Mouse (Mus musculus) hindbrain, embryonic 13.5 days (tissue): Measurements from ENCODE around the gene Hist1h4c. TPM values are rescaled to one million over a fixed set of nuclear protein-coding genes. Genes with fewer than 3 reads are reported as not detected.
"Not testable (repeated sequence)": the region's sequence is repeated elsewhere in the genome, so short reads cannot be mapped to it uniquely, and the experiment has no call there.

Experiments
- ATAC-seq: fragments of 200-750 bp; cut with Nextera tagmentation; 2 replicates; pipeline ENCODE4 v1.8.0; 2017; ENCODE audit warnings: moderate TSS enrichment; ENCODE audit not compliant: low FRiP score
- H3K27ac ChIP-seq: fragments of 300-500 bp; sonication (generic); 2 replicates; pipeline ENCODE4 v1.5.1; 2015; ENCODE audit warnings: inconsistent platforms, mild to moderate bottlenecking, moderate library complexity
- H3K27me3 ChIP-seq: fragments of 300-500 bp; sonication (generic); 2 replicates; pipeline ENCODE4 v1.6.1; 2015; ENCODE audit warnings: mild to moderate bottlenecking, inconsistent platforms
- H3K36me3 ChIP-seq: fragments of 300-500 bp; sonication (generic); 2 replicates; pipeline ENCODE4 v1.6.1; 2015; ENCODE audit warnings: mild to moderate bottlenecking, inconsistent platforms
- H3K4me1 ChIP-seq: fragments of 300-500 bp; sonication (generic); replicated peaks from 2 replicates; pipeline ENCODE4 v1.6.1; 2015; ENCODE audit warnings: inconsistent platforms
- H3K4me2 ChIP-seq: fragments of 300-500 bp; sonication (generic); 2 replicates; pipeline ENCODE4 v1.6.1; 2015; ENCODE audit warnings: inconsistent platforms, mild to moderate bottlenecking, moderate library complexity
- H3K4me3 ChIP-seq: fragments of 300-500 bp; sonication (generic); 2 replicates; pipeline ENCODE4 v1.5.1; 2015; ENCODE audit warnings: mild to moderate bottlenecking, inconsistent platforms
- H3K9ac ChIP-seq: fragments of 300-500 bp; sonication (generic); 2 replicates; pipeline ENCODE4 v1.6.1; 2015; ENCODE audit warnings: mild to moderate bottlenecking, inconsistent platforms
- H3K9me3 ChIP-seq: fragments of 300-500 bp; sonication (generic); 2 replicates; pipeline ENCODE4 v1.6.1; 2016; ENCODE audit warnings: inconsistent platforms
- WGBS: fragments of 180-500 bp; shearing (Covaris S2); methylation state at CpG from one replicate; pipeline ENCODE4 v1.1.7; 2015; 5-methylcytosine and 5-hydroxymethylcytosine counted together
- polyA plus RNA-seq: library from polyadenylated mRNA; unstranded; fragments of >200 nt; fragmentation: Nextera tagmentation; extraction: Ambion mirVana; gene quantifications from 2 replicates; pipeline ENCODE4 v1.2.1, GENCODE M21; 2015

Gene Hist1h4c
- polyA plus RNA-seq, 1 experiment from 2014 or later: 3.9 TPM

DNA sequence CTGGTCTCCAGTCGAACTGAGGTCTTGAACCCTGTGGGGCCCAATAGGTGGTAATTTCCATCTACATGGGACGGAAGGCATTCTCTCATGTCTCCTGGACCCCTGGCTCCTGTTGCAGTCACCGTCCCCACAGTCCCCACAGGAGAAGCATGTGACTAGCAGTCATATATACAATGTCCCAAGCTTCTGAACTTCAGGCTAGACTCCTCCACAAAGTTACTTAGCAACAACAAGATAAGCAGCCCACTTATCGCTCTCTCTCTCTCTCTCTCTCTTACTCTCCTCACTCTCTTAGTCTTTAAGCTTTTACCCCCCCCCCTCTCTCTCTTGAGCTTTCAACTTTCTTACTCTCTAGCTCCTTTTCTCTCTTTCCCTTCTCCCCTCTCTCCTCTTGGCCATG lies 26.0 kb upstream of the Hist1h4c start:
- no peaks in the 10 kb centered on the region for H3K27me3 ChIP-seq
- H3K27ac ChIP-seq: no peak overlapping the region
- no peak overlapping the region for H3K4me3 ChIP-seq
- 84% methylated on average over 4 of the region's 4 CpGs for WGBS
- H3K4me2 ChIP-seq: no peak overlapping the region
- H3K4me1 ChIP-seq: no peaks in the 10 kb centered on the region
- no peaks in the 10 kb centered on the region for H3K9me3 ChIP-seq
- no peaks in the 10 kb centered on the region for H3K36me3 ChIP-seq
- H3K9ac ChIP-seq: no peak overlapping the region
- no peak for ATAC-seq

DNA sequence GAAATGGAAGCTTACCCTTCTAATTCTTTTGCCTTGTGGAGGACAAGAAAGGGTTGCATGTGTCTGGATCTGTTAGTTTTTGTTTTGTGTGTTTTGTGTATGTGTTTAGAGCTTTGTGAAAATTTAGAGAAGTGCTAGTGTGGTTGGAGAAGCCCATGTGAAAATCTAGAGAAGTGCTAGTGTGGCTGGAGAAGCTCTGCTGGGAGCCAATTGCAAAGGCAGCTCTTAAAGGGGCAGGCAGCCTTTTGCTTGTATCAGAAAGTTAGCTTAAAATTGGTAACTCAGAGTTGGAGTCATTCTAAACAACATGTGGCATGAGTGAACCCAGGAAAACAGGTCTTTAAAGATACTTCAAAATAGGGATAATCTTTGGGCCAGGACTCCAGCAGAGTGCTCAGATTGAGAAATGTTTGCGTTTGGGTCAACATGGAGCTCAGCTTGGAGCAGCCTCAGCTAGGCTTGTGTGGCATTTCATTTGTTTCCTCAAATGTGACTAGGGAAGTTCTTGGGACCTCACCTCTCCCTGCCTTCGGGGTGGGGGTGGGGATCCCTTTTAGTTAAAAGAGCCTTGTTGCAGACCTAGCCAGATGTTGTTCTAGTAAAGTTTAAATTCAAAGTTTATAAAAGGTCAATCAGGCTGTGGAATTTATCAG lies 19.5 kb upstream of the Hist1h4c start:
- H3K27ac ChIP-seq, H3K9ac ChIP-seq, H3K4me3 ChIP-seq, H3K9me3 ChIP-seq, H3K4me1 ChIP-seq, H3K36me3 ChIP-seq, ATAC-seq, H3K27me3 ChIP-seq, H3K4me2 ChIP-seq: not testable (repeated sequence)
- WGBS: 17% methylated on average over 2 of the region's 2 CpGs

DNA sequence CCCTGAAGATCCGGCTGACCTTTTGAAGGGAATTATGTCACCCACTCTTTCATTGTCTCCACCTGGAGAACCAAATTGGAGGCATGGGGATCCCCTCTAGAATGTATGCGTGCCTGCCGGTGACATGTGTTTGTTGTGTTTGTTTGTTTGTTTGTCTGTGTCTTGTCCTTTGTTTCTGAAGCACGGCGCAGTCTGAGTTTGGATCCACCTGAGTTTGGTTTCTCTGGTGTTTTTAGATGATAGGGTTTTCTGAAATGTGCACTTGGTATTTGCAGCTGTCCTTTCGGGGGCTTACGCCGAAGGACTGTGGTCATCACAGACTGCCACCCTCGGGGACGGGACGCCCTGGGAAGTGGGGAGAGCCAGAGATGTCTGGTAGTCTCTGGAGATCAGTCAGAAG lies 18.9 kb upstream of the Hist1h4c start:
- ATAC-seq: no peak
- Histone ChIP-seq H3K4me3 (no peak overlapping the region), H3K9me3 (no peaks in the 10 kb centered on the region), H3K4me1 (no peaks in the 10 kb centered on the region), H3K36me3 (no peaks in the 10 kb centered on the region), H3K27me3 (no peaks in the 10 kb centered on the region), H3K27ac (no peak overlapping the region), H3K4me2 (no peak overlapping the region), H3K9ac (no peak overlapping the region)
- WGBS: 54% methylated on average over 11 of the region's 11 CpGs

DNA sequence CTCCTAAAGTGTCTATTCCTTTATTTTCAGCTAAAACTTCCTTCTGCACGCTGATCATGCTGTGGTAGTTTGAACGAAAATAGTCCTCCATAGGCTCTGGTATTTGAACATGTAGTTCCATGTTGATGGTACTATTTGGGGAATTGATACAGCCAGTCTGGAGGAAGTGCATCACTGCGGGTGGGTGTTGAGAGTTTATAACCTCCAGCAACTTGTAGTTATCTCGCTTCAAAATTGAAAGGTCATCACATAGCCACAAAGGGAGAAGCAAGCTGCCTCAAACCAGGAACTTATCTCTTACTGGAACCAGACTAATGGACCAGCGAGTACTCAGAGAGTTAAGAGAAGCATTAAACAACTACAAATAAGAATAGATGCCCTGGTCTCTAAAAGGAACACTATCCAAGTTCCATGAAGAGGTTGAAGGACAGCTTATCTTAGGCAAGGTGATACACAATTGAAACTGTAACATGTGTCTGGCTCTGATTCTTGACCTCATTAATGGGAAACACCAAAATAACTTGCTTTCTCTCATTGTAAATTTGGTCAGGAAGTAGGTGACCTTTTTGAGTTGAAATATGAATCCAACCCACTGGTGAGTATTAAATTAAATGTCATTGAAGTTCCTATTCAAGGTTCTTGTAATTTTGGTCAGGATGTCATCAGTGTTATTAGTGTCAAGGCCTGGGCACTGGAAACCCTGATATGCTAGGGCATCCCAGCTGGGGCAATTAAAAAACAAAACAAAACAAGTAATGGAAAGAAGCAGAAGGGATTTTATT lies 18.2 kb upstream of the Hist1h4c start:
- Histone ChIP-seq H3K9ac (no peak overlapping the region), H3K4me3 (no peak overlapping the region), H3K9me3 (no peaks in the 10 kb centered on the region), H3K27ac (no peak overlapping the region), H3K4me1 (no peaks in the 10 kb centered on the region), H3K4me2 (no peak overlapping the region), H3K27me3 (peaks cover 2% of the 10 kb centered on the region; the same call in 1 of the 2 replicates), H3K36me3 (no peaks in the 10 kb centered on the region)
- 92% methylated on average over 5 of the region's 5 CpGs for WGBS
- no peak for ATAC-seq

DNA sequence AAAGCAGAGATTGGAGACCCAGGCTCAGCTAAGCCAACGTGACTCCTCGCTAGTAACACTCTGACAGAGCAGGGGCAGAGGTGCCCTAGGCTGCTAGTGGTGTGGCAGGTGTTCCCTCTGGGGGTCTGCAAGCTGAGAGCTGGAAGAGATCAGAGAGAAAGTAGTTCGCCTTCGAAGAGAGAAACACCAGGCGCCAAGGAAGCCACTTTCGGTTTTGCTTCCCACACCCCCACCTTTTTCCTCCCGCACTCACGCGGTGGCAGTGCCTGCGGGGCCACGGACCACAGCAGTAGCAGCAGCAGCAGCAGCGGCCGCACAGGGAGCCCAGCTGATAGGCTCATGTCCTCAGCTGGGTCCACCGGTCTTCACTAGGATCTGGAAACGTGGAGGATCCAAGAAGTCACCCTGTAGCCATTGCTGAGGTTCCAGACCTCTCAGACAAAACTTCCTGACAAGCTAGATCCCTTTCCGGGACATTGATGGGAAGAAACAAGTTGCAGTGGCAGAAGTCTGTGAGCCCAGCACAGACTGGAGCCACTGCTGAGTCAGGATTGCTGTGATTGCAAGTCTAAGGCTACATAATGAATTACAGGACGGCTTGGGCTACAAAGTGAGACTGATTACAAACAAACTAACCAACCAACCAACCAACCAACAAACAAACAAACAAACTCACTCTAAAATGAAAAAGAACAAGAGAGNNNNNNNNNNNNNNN lies 12.3 kb upstream of the Hist1h4c start, which contains the start of gene Hfe:
Gene Hfe (minus strand): TSS at position 481 of the 716 bp plus-strand sequence.
- H3K27me3 ChIP-seq: peaks cover 10% of the 10 kb centered on the region; the same call in 1 of the 2 replicates
- no peak within 1 kb of the TSS for H3K27ac ChIP-seq
- H3K9me3 ChIP-seq: no peaks in the 10 kb centered on the region
- ATAC-seq: no peak
- peak within 1 kb of the TSS; percentile 59 for H3K4me2 ChIP-seq
- H3K9ac ChIP-seq: peak within 1 kb of the TSS; percentile 62; the same call in 1 of the 2 replicates
- H3K4me3 ChIP-seq: peak within 1 kb of the TSS; percentile 38
- WGBS: 5% methylated on average over 17 of the region's 17 CpGs
- peaks cover 14% of the 10 kb centered on the region for H3K4me1 ChIP-seq
- no peaks in the 10 kb centered on the region for H3K36me3 ChIP-seq

DNA sequence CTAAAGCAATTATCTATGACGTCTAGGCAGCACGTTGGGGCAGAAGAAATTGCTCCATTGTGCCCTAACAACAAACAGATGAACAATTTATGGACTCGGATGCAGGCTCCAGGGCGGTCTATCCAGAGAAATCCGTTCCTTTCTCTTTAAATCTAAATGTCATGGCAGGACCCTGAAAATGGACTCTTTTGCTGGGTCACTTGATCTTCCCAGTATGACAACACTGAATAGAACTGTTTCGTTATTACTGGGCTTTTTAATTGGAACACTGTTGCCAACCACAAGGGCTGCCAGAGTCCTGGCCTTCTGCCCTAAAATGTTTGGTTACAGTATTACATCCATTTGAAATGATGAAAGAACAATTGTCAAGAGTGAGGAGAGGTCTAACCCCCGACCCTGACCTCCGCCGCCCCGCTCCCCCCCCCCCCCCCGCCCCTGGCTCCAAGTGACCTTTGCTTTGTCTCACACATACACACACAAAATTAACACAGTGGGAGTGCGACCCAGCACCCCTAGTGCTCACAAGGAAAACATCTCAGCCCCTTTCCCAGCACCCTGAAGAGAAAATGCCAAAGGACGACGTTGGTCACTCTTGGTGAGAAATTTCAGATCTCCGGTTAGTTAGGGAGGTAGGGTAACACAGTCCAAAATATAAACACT lies 11.6 kb upstream of the Hist1h4c start:
- no peak overlapping the region for H3K27ac ChIP-seq
- ATAC-seq: no peak

DNA sequence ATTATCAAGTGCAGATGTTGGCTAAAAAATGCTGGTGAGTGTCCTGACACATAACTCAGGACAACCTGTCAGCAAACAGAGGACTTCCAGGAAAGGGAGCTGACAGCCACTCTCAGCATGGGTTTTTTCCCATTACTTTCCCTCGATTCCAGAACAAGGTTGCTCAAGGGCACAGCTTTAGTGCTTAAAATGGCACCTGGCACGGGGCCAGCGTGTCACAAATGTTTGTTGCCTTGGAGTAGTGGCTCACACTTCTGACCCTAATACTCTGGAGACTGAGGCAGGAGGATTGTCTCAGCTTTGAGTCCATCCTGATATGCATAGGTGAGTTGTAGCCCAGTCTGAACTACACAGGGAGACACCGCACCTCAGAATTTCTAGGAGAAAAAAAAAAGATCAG lies 10.4 kb upstream of the Hist1h4c start:
- Histone ChIP-seq H3K4me1 (peaks cover 14% of the 10 kb centered on the region), H3K4me2 (no peak overlapping the region), H3K27me3 (peaks cover 10% of the 10 kb centered on the region; the same call in 1 of the 2 replicates), H3K4me3 (no peak overlapping the region), H3K9ac (no peak overlapping the region), H3K27ac (no peak overlapping the region), H3K36me3 (no peaks in the 10 kb centered on the region), H3K9me3 (no peaks in the 10 kb centered on the region)
- ATAC-seq: no peak
- 83% methylated on average over 4 of the region's 4 CpGs for WGBS

More for the DNA sequence above, 11.6 kb upstream of the Hist1h4c start:
- Histone ChIP-seq H3K36me3 (no peaks in the 10 kb centered on the region), H3K27me3 (peaks cover 10% of the 10 kb centered on the region; the same call in 1 of the 2 replicates), H3K4me3 (peak overlapping the region; percentile 38), H3K9ac (peak overlapping the region; percentile 62; the same call in 1 of the 2 replicates), H3K4me2 (peak overlapping the region; percentile 59), H3K9me3 (no peaks in the 10 kb centered on the region), H3K4me1 (peaks cover 14% of the 10 kb centered on the region)
- 9% methylated on average over 14 of the region's 15 CpGs for WGBS

DNA sequence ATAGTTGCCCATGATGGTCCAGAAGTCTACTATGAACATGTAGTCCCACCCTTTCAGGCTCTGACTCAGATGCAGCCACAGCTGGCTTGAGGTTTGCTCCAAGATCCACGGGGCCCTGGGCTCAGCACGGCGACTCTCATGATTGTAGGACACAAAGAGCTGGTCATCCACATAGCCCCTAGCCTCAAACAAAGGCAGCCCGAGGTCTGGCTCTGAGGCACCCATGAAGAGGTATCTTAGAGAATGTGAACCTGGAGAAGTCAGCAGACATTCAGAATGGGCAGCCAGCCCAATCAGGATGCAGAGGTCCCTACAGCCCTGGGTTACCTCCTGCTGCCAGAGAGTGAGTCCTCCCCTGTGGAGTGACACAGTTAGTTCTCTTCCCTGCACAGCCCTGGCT lies 9.8 kb upstream of the Hist1h4c start:
- no peak for ATAC-seq
- Histone ChIP-seq H3K9me3 (no peaks in the 10 kb centered on the region), H3K4me2 (no peak overlapping the region), H3K4me1 (peaks cover 14% of the 10 kb centered on the region), H3K4me3 (no peak overlapping the region), H3K9ac (no peak overlapping the region), H3K36me3 (no peaks in the 10 kb centered on the region), H3K27me3 (peaks cover 10% of the 10 kb centered on the region; the same call in 1 of the 2 replicates), H3K27ac (no peak overlapping the region)
- 89% methylated on average over 4 of the region's 4 CpGs for WGBS

DNA sequence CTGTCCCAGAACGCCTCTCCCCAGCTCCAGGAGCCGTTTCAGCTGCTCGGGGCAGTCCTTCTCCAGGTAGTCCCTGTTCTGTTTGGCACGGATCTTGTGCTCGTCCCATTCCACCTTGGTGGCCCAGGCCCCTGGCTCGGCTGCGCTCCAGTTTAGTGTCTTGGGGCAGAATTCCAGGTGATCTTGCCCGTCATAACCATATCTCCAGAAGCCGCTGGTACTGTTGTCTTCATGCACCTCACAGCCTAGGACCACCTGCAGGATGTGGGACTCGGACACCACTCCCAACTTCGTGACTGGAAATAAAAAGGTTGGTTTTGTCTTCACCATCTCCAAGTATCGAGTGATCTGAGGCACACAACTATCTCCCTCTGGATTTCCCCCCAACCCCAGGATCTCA lies 8.5 kb upstream of the Hist1h4c start:
- H3K9me3 ChIP-seq: no peaks in the 10 kb centered on the region
- peaks cover 10% of the 10 kb centered on the region; the same call in 1 of the 2 replicates for H3K27me3 ChIP-seq
- no peak overlapping the region for H3K9ac ChIP-seq
- H3K4me2 ChIP-seq: no peak overlapping the region
- no peak overlapping the region for H3K4me3 ChIP-seq
- no peak for ATAC-seq
- H3K36me3 ChIP-seq: no peaks in the 10 kb centered on the region
- H3K27ac ChIP-seq: no peak overlapping the region
- 96% methylated on average over 12 of the region's 12 CpGs for WGBS
- peaks cover 14% of the 10 kb centered on the region for H3K4me1 ChIP-seq

DNA sequence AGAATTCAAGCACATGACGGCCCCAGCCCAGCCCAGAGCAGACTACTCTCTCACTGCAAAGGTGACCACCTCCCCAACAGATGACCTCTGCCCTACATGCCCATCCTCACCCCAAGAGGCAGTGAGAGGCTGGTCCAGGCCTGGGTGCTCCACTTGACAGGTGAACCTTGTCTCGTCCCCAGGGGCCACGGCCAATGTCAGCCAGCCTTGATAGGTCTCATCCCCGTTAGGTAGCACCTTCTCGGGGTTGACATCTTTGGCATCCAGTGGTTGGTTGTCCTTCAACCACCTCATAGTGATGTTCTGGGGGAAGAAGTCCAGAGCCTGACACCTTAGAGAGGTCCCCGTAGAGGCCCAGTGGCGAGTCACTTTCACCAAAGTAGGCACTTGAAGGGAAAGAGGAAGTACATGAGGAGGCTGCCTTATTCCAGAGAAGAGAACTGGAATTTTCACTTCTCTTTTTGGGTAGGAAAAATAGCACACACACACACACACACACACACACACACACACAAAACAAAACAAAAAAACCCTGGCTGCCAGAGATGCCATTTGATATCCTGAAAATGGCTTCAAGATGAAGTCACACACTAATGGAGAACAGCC lies 7.6 kb upstream of the Hist1h4c start:
- Histone ChIP-seq H3K9me3 (no peaks in the 10 kb centered on the region), H3K4me2 (no peak overlapping the region), H3K4me1 (peaks cover 14% of the 10 kb centered on the region), H3K27ac (no peak overlapping the region), H3K9ac (no peak overlapping the region), H3K4me3 (no peak overlapping the region), H3K27me3 (0 out of 2 replicates have a peak, but pooled peaks cover 5% of the 10 kb centered on the region), H3K36me3 (no peaks in the 10 kb centered on the region)
- ATAC-seq: no peak
- WGBS: 95% methylated on average over 7 of the region's 7 CpGs

DNA sequence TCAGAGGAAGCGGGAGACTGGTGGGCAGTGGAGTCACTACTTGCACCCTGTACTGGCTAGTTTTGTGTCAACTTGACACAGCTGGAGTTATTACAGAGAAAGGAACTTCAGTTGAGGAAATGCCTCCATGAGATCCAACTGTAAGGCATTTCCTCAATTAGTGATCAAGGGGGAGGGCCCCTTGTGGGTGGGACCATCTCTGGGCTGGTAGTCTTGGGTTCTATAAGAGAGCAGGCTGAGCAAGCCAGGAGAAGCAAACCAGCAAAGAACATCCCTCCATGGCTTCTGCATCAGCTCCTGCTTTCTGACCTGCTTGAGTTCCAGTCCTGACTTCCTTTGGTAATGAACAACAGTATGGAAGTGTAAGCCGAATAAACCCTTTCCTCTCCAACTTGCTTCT lies 4.5 kb upstream of the Hist1h4c start:
- WGBS: 83% methylated on average over 2 of the region's 2 CpGs

More for the DNA sequence above, 4.5 kb upstream of the Hist1h4c start:
- H3K9ac ChIP-seq, ATAC-seq, H3K9me3 ChIP-seq, H3K27ac ChIP-seq, H3K4me2 ChIP-seq, H3K4me3 ChIP-seq, H3K4me1 ChIP-seq, H3K27me3 ChIP-seq, H3K36me3 ChIP-seq: not testable (repeated sequence)
